Mouse (Mus musculus): ENCODE measurements at regions not wholly inside any gene's neighbourhood (a gene's known extent, or its start where the extent isn't known, plus 50 kb on each side); places are given as distances from the start of the nearest gene placed in this dataset.

DNA sequence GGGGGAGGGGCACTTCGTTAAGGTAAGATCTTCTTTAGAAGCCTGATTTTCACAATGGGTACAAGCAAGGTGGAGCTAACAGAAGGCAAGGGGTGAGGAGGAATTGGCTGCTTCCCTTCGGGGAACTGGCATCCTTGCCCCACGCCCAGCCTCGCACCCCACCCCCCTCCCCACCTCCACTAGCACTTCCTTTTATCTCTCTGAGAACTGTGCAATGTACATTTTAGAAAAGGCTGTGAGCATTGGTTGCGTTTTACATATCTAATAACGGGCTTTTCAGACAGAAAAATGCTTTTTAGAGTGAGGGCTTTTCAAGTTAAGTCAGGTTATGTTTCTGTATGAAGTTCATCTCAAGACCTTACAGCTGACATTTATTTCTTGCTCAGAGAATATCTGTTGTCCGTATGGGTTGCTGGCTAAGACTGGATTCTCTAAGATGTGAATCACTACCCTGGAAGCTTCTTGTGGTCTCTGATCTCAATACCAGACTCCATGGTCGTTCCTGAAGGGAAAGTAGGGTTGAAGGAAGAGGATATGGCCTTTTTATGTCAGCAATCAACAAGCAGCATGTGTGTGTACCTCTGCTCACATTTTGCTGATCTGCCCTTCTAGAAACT lies 199.1 kb downstream of the Klf6 start:
- ATAC-seq (ENCODE audit: low FRiP score, low TSS enrichment) (no peak), DNase-seq (ENCODE audit: low spot score) (no peak)
- H3K4me2 ChIP-seq (replicated peaks; ENCODE audit: low read depth): 0 out of 2 replicates have a peak overlapping the region, but pooled peaks have one; percentile 4
- H3K4me3 ChIP-seq (ENCODE audit: low read depth, low read length): no peak overlapping the region
- H3K9me3 ChIP-seq (ENCODE audit: control insufficient read depth, low read length): no peaks in the 10 kb centered on the region
- H3K27ac ChIP-seq (replicated peaks): no peak overlapping the region
- no peak overlapping the region for H3K9ac ChIP-seq (ENCODE audit: low read length)
- peaks cover 4% of the 10 kb centered on the region; the same call in 1 of the 2 replicates for H3K4me1 ChIP-seq (replicated peaks; ENCODE audit: control insufficient read depth, insufficient read depth)
- no peak for TF ChIP-seq EP300 (optimal IDR thresholded peaks at IDR 0.05)
- no peak for TF ChIP-seq CTCF (IDR thresholded peaks at IDR 0.05; ENCODE audit: low read depth)
- H3K36me3 ChIP-seq (ENCODE audit: control insufficient read depth, insufficient read depth, low read length): no peaks in the 10 kb centered on the region
- 32% methylated on average over 8 of the region's 8 CpGs for WGBS
- H3K27me3 ChIP-seq (ENCODE audit: control insufficient read depth, insufficient read depth, low read length): no peaks in the 10 kb centered on the region

GRCm38 (mm10) chr13:6062305-6062704 lies 201.0 kb downstream of the Klf6 start:
- no peaks in the 10 kb centered on the region for H3K27me3 ChIP-seq (ENCODE audit: control insufficient read depth, insufficient read depth, low read length)
- H3K4me3 ChIP-seq (ENCODE audit: low read depth, low read length): no peak overlapping the region
- peaks cover 4% of the 10 kb centered on the region; the same call in 1 of the 2 replicates for H3K4me1 ChIP-seq (replicated peaks; ENCODE audit: control insufficient read depth, insufficient read depth)
- no peak for DNase-seq (ENCODE audit: low spot score)
- no peak for TF ChIP-seq EP300 (optimal IDR thresholded peaks at IDR 0.05)
- no peak for TF ChIP-seq CTCF (IDR thresholded peaks at IDR 0.05; ENCODE audit: low read depth)
- no peaks in the 10 kb centered on the region for H3K9me3 ChIP-seq (ENCODE audit: control insufficient read depth, low read length)
- H3K27ac ChIP-seq (replicated peaks): no peak overlapping the region
- no peaks in the 10 kb centered on the region for H3K36me3 ChIP-seq (ENCODE audit: control insufficient read depth, insufficient read depth, low read length)
- H3K4me2 ChIP-seq (replicated peaks; ENCODE audit: low read depth): no peak overlapping the region
- no peak overlapping the region for H3K9ac ChIP-seq (ENCODE audit: low read length)
- 70% methylated on average over 4 of the region's 4 CpGs for WGBS
- no peak for ATAC-seq (ENCODE audit: low FRiP score, low TSS enrichment)

- Histone ChIP-seq H3K9me3 (ENCODE audit: control insufficient read depth, low read length) (no peaks in the 10 kb centered on the region), H3K4me3 (ENCODE audit: low read depth, low read length) (no peak overlapping the region), H3K4me1 (replicated peaks; ENCODE audit: control insufficient read depth, insufficient read depth) (peaks cover 4% of the 10 kb centered on the region; the same call in 1 of the 2 replicates), H3K27ac (replicated peaks) (no peak overlapping the region), H3K27me3 (ENCODE audit: control insufficient read depth, insufficient read depth, low read length) (no peaks in the 10 kb centered on the region), H3K36me3 (ENCODE audit: control insufficient read depth, insufficient read depth, low read length) (no peaks in the 10 kb centered on the region), H3K9ac (ENCODE audit: low read length) (no peak overlapping the region), H3K4me2 (replicated peaks; ENCODE audit: low read depth) (no peak overlapping the region)
- TF ChIP-seq EP300 (optimal IDR thresholded peaks at IDR 0.05) (no peak), CTCF (IDR thresholded peaks at IDR 0.05; ENCODE audit: low read depth) (no peak)
- DNase-seq (ENCODE audit: low spot score): no peak
- no peak for ATAC-seq (ENCODE audit: low FRiP score, low TSS enrichment)
- WGBS: 72% methylated on average over 3 of the region's 3 CpGs
Measured at GRCm38 (mm10) chr13:6062729-6063386, 201.6 kb downstream of the Klf6 start.

DNA sequence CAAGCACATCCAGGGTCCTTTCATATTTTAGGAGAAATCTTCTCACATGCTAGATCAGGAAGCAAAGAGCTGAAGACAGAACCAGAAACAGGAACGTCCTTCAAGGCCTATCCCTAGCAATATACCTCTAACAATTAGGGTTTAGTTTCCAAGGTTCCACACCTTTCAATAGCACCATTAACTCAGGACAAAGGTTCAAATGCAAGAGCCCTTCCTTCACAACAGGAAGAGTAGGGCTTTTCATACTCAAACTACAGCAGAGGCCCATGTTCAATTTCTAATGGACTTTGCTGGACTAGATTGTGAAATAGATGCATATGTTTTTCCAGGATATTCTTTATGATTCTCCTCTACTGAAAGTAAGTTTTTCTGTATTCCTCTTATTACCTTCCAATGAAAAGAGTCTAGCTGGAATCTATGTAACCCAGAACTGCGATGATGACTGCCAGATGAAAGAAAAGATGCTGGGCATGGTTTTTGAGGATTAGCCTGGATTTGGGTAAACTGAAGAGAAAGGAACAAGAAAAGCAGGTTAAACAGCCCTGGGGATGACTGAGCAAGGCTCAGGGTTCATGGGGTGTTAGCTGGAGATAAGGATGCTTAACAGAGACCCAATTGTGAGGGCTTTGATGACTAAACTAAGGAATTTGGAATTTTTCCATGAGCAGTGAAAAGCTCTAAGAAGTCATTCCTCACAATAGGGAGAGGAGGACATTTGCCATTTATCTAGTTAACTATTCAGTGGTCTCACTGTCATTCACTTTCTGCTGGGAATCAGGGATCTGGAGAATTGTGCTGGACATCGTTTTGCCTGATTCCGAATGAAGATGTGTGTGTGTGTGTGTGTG lies 215.9 kb downstream of the Klf6 start:
- no peaks in the 10 kb centered on the region for H3K9me3 ChIP-seq (ENCODE audit: control insufficient read depth, low read length)
- no peak overlapping the region for H3K9ac ChIP-seq (ENCODE audit: low read length)
- H3K27me3 ChIP-seq (ENCODE audit: control insufficient read depth, insufficient read depth, low read length): no peaks in the 10 kb centered on the region
- DNase-seq (ENCODE audit: low spot score) (no peak), ATAC-seq (ENCODE audit: low FRiP score, low TSS enrichment) (no peak)
- WGBS: 66% methylated on average over 4 of the region's 4 CpGs
- no peaks in the 10 kb centered on the region for H3K36me3 ChIP-seq (ENCODE audit: control insufficient read depth, insufficient read depth, low read length)
- no peak overlapping the region for H3K4me2 ChIP-seq (replicated peaks; ENCODE audit: low read depth)
- no peak overlapping the region for H3K4me3 ChIP-seq (ENCODE audit: low read depth, low read length)
- H3K4me1 ChIP-seq (replicated peaks; ENCODE audit: control insufficient read depth, insufficient read depth): no peaks in the 10 kb centered on the region
- TF ChIP-seq CTCF (IDR thresholded peaks at IDR 0.05; ENCODE audit: low read depth): no peak
- peak; percentile 84 for TF ChIP-seq EP300 (optimal IDR thresholded peaks at IDR 0.05)
- H3K27ac ChIP-seq (replicated peaks): peak overlapping the region; percentile 56; the same call in 1 of the 2 replicates

DNA sequence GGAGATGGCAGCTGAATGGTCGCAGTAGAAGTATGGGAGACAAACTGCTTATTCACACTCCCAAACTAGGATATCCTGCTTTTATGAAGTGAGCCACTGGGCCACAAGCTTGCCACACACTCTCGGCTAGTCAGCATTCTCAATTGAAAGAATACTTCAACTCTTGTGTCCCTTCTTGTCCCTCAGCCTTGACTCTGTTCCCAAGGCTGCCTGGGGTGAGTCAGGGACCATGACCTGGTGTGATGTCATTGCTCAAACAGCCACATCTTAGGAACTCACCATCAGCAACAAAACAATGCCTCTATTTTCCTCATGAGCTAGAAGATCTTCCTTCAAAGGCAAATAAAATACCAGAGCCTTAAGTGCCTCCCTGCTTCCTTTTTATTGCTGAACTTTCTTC lies 224.6 kb downstream of the Klf6 start:
- no peak for ATAC-seq (ENCODE audit: low FRiP score, low TSS enrichment)
- H3K4me2 ChIP-seq (replicated peaks; ENCODE audit: low read depth): no peak overlapping the region
- no peak for TF ChIP-seq CTCF (IDR thresholded peaks at IDR 0.05; ENCODE audit: low read depth)
- no peak for TF ChIP-seq EP300 (optimal IDR thresholded peaks at IDR 0.05)
- no peaks in the 10 kb centered on the region for H3K27me3 ChIP-seq (ENCODE audit: control insufficient read depth, insufficient read depth, low read length)
- H3K4me1 ChIP-seq (replicated peaks; ENCODE audit: control insufficient read depth, insufficient read depth): no peaks in the 10 kb centered on the region
- no peak for DNase-seq (ENCODE audit: low spot score)
- 62% methylated on average over 2 of the region's 2 CpGs for WGBS
- H3K9me3 ChIP-seq (ENCODE audit: control insufficient read depth, low read length): no peaks in the 10 kb centered on the region
- H3K27ac ChIP-seq (replicated peaks): no peak overlapping the region
- H3K36me3 ChIP-seq (ENCODE audit: control insufficient read depth, insufficient read depth, low read length): no peaks in the 10 kb centered on the region
- H3K4me3 ChIP-seq (ENCODE audit: low read depth, low read length): no peak overlapping the region
- H3K9ac ChIP-seq (ENCODE audit: low read length): no peak overlapping the region
